Mouse (Mus musculus): Measurements from ENCODE around the gene Tmem243. TPM values are rescaled to one million over a fixed set of nuclear protein-coding genes. Genes with fewer than 3 reads are reported as not detected.
"Not testable (repeated sequence)": the region's sequence is repeated elsewhere in the genome, so short reads cannot be mapped to it uniquely, and the experiment has no call there.

The Tmem243 gene
- total RNA-seq, 2 experiments from 2014 or later, result 3.8 to 4.9 TPM

DNA sequence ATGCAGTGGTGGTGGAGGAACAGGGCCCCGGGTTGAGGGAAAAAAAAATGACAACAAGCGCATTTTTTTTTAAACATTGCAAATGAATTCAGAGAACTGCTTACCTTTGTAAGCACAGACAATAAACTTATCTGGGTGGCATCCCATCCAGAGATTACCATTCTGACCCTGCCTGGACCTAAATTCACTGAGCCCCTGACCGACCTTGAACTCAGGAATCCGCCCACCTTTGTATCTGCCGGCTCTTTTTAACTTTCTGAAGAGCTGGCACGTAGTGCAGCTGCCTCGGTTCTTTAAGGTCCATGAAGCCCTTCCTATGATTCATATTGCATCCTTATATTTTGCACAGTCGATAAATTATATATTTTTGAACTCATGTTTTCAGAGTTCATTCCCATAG lies 65.9 kb downstream of the Tmem243 start:
- DNase-seq (ENCODE audit: low spot score in 2 of 2), result no peak

DNA sequence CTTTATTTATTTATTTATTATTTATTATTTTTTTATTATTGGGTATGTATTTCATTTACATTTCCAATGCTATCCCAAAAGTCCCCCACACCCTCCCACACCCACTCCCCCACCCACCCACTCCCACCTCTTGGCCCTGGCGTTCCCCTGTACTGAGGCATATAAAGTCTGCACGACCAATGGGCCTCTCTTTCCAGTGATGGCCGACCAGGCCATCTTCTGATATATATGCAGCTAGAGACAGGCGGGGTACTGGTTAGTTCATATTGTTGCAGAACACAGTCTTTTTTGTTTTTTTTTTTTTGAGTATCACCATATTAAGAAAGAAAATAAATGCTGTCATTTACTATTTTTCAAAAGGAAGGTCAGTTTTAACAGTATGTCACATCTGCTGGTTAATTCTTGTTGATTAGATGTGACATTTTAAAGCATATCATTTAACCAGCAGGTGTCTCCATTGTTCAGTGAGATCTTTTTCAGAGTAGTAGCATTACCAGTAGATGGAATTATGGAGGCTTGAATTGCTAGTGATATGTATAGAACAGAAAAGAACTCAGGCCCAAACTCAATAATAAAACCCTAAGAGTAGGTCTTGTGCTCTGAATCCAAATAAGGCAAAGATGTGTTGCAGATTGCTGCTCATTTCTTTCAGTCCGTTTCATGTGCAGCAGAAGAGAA lies 69.0 kb downstream of the Tmem243 start:
- DNase-seq (ENCODE audit: low spot score in 2 of 2), result not testable (repeated sequence)

DNA sequence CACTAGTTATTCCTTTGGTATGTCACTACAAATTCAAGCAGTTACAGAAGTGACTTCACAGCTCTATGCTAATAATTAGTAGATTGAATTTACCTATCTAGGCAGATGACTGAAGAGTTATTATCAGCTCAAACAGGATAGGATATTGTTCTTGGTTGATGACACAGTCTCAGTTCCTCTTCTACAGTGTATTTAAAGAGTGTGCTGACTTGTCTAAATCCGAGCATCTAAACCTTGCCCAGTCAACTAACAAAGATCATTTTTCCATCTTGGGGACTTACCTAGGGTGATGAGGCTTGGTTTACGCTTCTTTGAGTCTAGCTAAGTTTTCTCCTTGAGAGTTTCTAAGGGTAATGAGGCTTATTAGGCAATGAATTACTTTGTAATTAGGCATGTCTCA lies 72.8 kb downstream of the Tmem243 start:
- DNase-seq (ENCODE audit: low spot score in 2 of 2), result no peak

DNA sequence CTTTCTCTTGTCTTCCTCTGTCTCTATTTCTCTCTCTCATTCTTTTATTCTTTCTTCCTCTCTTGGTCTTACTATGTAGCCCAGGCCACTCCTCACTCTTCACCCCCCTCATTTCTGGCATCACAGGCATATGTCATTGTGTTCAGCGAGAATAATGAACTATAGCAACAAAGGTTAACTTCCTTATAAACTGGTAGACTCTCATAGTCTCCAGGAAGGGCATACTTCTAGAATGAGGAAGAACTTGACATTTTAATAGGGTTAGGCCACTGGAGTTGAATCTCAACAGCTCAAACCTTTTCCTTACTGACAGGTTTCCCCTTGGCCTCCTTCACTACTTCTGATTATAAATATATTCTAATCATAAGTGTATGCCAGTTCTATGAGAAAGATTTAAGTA lies 86.0 kb downstream of the Tmem243 start:
- no peak for DNase-seq (ENCODE audit: low spot score in 2 of 2)

Other genes starting within 250 kb of the Tmem243 start
- gene Abcb4, start 207.0 kb upstream of the Tmem243 start, total RNA-seq (2021), result 1 to 10 TPM; 6.2 to 6.7 TPM
- 10 to 100 TPM; 33.1 to 39.9 TPM for gene Crot, start 103.3 kb upstream of the Tmem243 start, total RNA-seq (2021)
- 10 to 100 TPM; 19.1 to 25.1 TPM for gene Dmtf1, start 61.1 kb downstream of the Tmem243 start, total RNA-seq (2021)
- 1 to 10 TPM in 1 of 2 experiments, under 1 TPM in 1; 0.64 to 1.1 TPM for gene 9330182L06Rik, start 165.4 kb downstream of the Tmem243 start, total RNA-seq (2021)

Data from gastrocnemius, postnatal 4 days (tissue).